Mouse (Mus musculus) midbrain, embryonic 12.5 days (tissue): ENCODE measurements at regions not wholly inside any gene's neighbourhood (a gene's known extent, or its start where the extent isn't known, plus 50 kb on each side); places are given as distances from the start of the nearest gene placed in this dataset.

Source experiments
- ATAC-seq: fragments of 200-750 bp; cut with Nextera tagmentation; 2 replicates; pipeline ENCODE4 v1.8.0; 2017; ENCODE audit warnings: low read depth, moderate TSS enrichment, moderate library complexity; ENCODE audit not compliant: low FRiP score
- H3K27ac ChIP-seq: fragments of 300-500 bp; sonication (generic); replicated peaks from 2 replicates; pipeline ENCODE4 v1.5.1; 2016; ENCODE audit warnings: mild to moderate bottlenecking
- H3K27me3 ChIP-seq: fragments of 300-500 bp; sonication (generic); 2 replicates; pipeline ENCODE4 v1.6.1; 2016; ENCODE audit warnings: mild to moderate bottlenecking
- H3K36me3 ChIP-seq: fragments of 300-500 bp; sonication (generic); 2 replicates; pipeline ENCODE4 v1.6.1; 2016
- H3K4me1 ChIP-seq: fragments of 300-500 bp; sonication (generic); 2 replicates; pipeline ENCODE4 v1.6.1; 2016
- H3K4me2 ChIP-seq: fragments of 300-500 bp; sonication (generic); replicated peaks from 2 replicates; pipeline ENCODE4 v1.6.1; 2016; ENCODE audit warnings: mild to moderate bottlenecking, moderate library complexity
- H3K4me3 ChIP-seq: fragments of 300-500 bp; sonication (generic); 2 replicates; pipeline ENCODE4 v1.5.1; 2016; ENCODE audit warnings: mild to moderate bottlenecking
- H3K9ac ChIP-seq: fragments of 300-500 bp; sonication (generic); replicated peaks from 2 replicates; pipeline ENCODE4 v1.6.1; 2016; ENCODE audit warnings: mild to moderate bottlenecking, moderate library complexity
- H3K9me3 ChIP-seq: fragments of 300-500 bp; sonication (generic); 2 replicates; pipeline ENCODE4 v1.6.1; 2016; ENCODE audit warnings: mild to moderate bottlenecking
- WGBS: fragments of 180-500 bp; shearing (Covaris S2); methylation state at CpG from one replicate; pipeline ENCODE4 v1.1.7; 2016; 5-methylcytosine and 5-hydroxymethylcytosine counted together

DNA sequence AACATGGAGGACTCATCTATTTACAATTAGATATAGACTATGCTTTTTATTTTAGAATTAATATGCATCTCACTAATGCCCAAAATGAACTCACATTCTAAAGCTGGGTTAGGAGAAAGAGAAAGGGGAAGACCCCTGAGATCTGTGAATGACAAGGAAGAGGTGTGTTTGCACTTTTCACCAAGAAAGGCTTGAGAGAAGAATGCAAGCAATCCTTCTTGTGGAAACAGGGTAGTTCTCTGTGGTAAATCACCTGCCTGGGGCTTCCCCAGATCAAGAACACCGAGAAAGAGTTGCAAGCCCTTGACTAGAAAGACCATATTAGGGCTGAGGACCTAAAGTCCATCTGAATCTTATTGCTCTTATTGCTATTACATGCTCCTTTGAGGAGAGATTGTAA is 1037.6 kb downstream of the Gsdmc2 start:
- no peak overlapping the region for H3K4me3 ChIP-seq
- H3K9me3 ChIP-seq, result no peaks in the 10 kb centered on the region
- WGBS, result 86% methylated on average over 1 of the region's 1 CpGs
- H3K4me1 ChIP-seq, result no peaks in the 10 kb centered on the region
- no peak overlapping the region for H3K27ac ChIP-seq
- no peak for ATAC-seq
- no peak overlapping the region for H3K4me2 ChIP-seq
- H3K27me3 ChIP-seq, result no peaks in the 10 kb centered on the region
- no peaks in the 10 kb centered on the region for H3K36me3 ChIP-seq
- H3K9ac ChIP-seq, result no peak overlapping the region

DNA sequence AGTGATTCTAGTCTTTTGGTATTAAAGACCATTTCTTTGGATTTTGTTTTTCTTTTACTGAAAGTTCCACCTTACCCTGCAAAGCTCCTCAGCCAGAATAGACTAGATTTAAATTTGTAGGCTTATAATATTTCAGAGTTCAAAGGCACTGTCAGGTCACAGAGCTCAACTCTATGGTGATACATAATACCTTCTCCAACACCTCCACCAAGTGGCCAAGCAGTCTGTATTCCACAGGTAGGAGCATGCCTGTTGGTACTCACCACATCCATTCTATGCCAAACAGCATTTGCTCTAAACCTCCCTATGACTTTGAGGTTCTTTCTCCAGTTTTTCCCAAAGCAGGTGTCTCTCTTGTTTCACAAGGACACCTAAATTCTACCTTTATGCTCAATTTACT is 1042.2 kb downstream of the Gsdmc2 start:
- no peaks in the 10 kb centered on the region for H3K4me1 ChIP-seq
- H3K9me3 ChIP-seq, result no peaks in the 10 kb centered on the region
- no peak overlapping the region for H3K4me3 ChIP-seq
- no peak overlapping the region for H3K4me2 ChIP-seq
- ATAC-seq, result no peak
- no peak overlapping the region for H3K27ac ChIP-seq
- no peaks in the 10 kb centered on the region for H3K27me3 ChIP-seq
- no peaks in the 10 kb centered on the region for H3K36me3 ChIP-seq
- no peak overlapping the region for H3K9ac ChIP-seq

DNA sequence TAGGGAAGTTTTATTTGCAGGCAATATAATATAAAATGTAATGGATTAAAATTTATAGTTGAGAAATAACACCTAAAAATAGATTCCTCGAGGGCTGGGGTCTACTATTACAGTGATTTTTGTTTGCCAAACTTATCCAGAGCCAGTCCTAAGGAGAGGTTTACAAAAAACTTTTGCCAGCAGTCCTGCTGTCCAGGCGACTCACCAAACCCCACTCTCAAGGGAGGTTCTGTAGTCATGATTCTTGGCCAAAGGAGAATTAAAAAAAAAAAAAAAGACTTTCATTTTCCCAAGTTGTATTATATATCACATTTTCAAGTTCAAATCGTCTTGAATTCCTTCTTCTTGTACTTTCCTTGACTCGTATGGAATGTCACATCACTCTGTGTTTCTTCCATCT is 1046.2 kb downstream of the Gsdmc2 start:
- Histone ChIP-seq H3K27ac (no peak overlapping the region), H3K9ac (no peak overlapping the region), H3K4me3 (no peak overlapping the region), H3K4me1 (no peaks in the 10 kb centered on the region), H3K27me3 (no peaks in the 10 kb centered on the region), H3K9me3 (no peaks in the 10 kb centered on the region), H3K36me3 (no peaks in the 10 kb centered on the region), H3K4me2 (no peak overlapping the region)
- WGBS, result 86% methylated on average over 4 of the region's 4 CpGs
- ATAC-seq, result no peak

- WGBS, result 98% methylated on average over 5 of the region's 5 CpGs
- H3K27me3 ChIP-seq, result no peaks in the 10 kb centered on the region
- H3K9me3 ChIP-seq, result no peaks in the 10 kb centered on the region
- H3K4me3 ChIP-seq, result no peak overlapping the region
- no peaks in the 10 kb centered on the region for H3K36me3 ChIP-seq
- no peak overlapping the region for H3K9ac ChIP-seq
- H3K4me2 ChIP-seq, result no peak overlapping the region
- no peaks in the 10 kb centered on the region for H3K4me1 ChIP-seq
- ATAC-seq, result no peak
- H3K27ac ChIP-seq, result no peak overlapping the region
These were observed 1051.4 kb downstream of the Gsdmc2 start for GRCm38 (mm10) chr15:62793569-62793968.

GRCm38 (mm10) chr15:62792084-62792483 is 1052.9 kb downstream of the Gsdmc2 start:
- no peak for ATAC-seq
- H3K4me2 ChIP-seq, result no peak overlapping the region
- H3K9me3 ChIP-seq, result no peaks in the 10 kb centered on the region
- no peak overlapping the region for H3K4me3 ChIP-seq
- 64% methylated on average over 1 of the region's 1 CpGs for WGBS
- H3K4me1 ChIP-seq, result no peaks in the 10 kb centered on the region
- no peaks in the 10 kb centered on the region for H3K36me3 ChIP-seq
- no peak overlapping the region for H3K9ac ChIP-seq
- H3K27ac ChIP-seq, result no peak overlapping the region
- H3K27me3 ChIP-seq, result no peaks in the 10 kb centered on the region

- no peaks in the 10 kb centered on the region for H3K9me3 ChIP-seq
- no peak overlapping the region for H3K4me2 ChIP-seq
- no peak overlapping the region for H3K9ac ChIP-seq
- no peak for ATAC-seq
- WGBS, result 84% methylated on average over 2 of the region's 2 CpGs
- no peak overlapping the region for H3K27ac ChIP-seq
- H3K4me3 ChIP-seq, result no peak overlapping the region
- H3K36me3 ChIP-seq, result no peaks in the 10 kb centered on the region
- H3K4me1 ChIP-seq, result no peaks in the 10 kb centered on the region
- no peaks in the 10 kb centered on the region for H3K27me3 ChIP-seq
These were observed 1057.2 kb downstream of the Gsdmc2 start for GRCm38 (mm10) chr15:62787753-62788152.

DNA sequence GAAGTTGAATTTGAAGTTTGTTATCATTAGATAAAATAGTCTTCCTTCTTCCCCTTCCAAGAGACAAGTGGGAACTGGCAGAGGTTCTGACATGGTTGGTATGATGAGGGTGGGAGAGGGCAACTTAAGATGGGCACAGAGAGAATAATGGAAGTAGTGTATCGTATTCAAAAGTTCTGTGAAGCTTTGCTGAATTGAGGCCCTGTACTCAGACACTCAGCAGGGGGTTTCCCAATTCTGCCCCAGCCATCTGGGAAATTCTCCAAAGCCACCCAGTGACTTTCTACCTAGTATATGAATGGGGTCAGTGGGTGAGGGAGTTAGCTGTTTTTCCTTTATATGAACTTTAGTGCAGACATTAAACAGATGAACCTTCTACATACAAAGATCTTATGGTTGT is 1058.7 kb downstream of the Gsdmc2 start:
- no peaks in the 10 kb centered on the region for H3K36me3 ChIP-seq
- WGBS, result 71% methylated on average over 1 of the region's 1 CpGs

GRCm38 (mm10) chr15:62784456-62785139 is 1060.4 kb downstream of the Gsdmc2 start:
- no peak overlapping the region for H3K27ac ChIP-seq
- 86% methylated on average over 1 of the region's 1 CpGs for WGBS
- H3K36me3 ChIP-seq, result no peaks in the 10 kb centered on the region
- no peak overlapping the region for H3K4me2 ChIP-seq
- no peaks in the 10 kb centered on the region for H3K27me3 ChIP-seq
- no peak overlapping the region for H3K4me3 ChIP-seq
- H3K4me1 ChIP-seq, result no peaks in the 10 kb centered on the region
- H3K9me3 ChIP-seq, result no peaks in the 10 kb centered on the region
- no peak overlapping the region for H3K9ac ChIP-seq
- ATAC-seq, result no peak

More for the DNA sequence above, 1058.7 kb downstream of the Gsdmc2 start:
- Histone ChIP-seq H3K4me3 (no peak overlapping the region), H3K4me2 (no peak overlapping the region), H3K9ac (no peak overlapping the region), H3K9me3 (no peaks in the 10 kb centered on the region), H3K4me1 (no peaks in the 10 kb centered on the region), H3K27me3 (no peaks in the 10 kb centered on the region), H3K27ac (no peak overlapping the region)
- no peak for ATAC-seq

DNA sequence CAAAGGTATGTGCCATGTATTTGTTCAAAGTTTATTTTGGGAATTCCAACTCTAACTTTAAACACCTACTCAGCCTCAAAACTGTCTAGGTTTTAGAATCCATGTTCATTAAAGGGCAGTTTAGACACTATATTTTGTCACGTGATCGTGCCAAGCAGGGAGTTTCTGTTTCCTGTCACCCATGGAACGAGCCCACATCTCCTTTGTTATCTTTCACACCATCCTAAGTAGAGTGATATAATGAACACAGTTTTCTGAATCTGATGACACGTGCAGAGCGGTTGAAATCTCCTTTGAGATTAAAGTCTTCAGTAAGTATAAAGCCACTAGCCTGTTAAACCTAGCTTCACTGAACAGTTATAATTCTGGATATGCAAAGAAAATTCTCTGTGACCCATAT is 1066.1 kb downstream of the Gsdmc2 start:
- H3K9me3 ChIP-seq, result no peaks in the 10 kb centered on the region
- H3K27me3 ChIP-seq, result no peaks in the 10 kb centered on the region
- 87% methylated on average over 5 of the region's 5 CpGs for WGBS

GRCm38 (mm10) chr15:62752686-62753085 is 1092.3 kb downstream of the Gsdmc2 start:
- H3K4me3 ChIP-seq, result no peak overlapping the region
- no peaks in the 10 kb centered on the region for H3K4me1 ChIP-seq
- no peak overlapping the region for H3K4me2 ChIP-seq
- H3K27ac ChIP-seq, result no peak overlapping the region
- no peak for ATAC-seq
- no peaks in the 10 kb centered on the region for H3K9me3 ChIP-seq
- no peaks in the 10 kb centered on the region for H3K27me3 ChIP-seq
- no peak overlapping the region for H3K9ac ChIP-seq
- H3K36me3 ChIP-seq, result no peaks in the 10 kb centered on the region
- WGBS, result 87% methylated on average over 2 of the region's 2 CpGs

More for the DNA sequence above, 1066.1 kb downstream of the Gsdmc2 start:
- no peak for ATAC-seq
- H3K4me2 ChIP-seq, result no peak overlapping the region
- H3K4me1 ChIP-seq, result no peaks in the 10 kb centered on the region
- no peaks in the 10 kb centered on the region for H3K36me3 ChIP-seq
- H3K4me3 ChIP-seq, result no peak overlapping the region
- H3K27ac ChIP-seq, result no peak overlapping the region
- H3K9ac ChIP-seq, result no peak overlapping the region

DNA sequence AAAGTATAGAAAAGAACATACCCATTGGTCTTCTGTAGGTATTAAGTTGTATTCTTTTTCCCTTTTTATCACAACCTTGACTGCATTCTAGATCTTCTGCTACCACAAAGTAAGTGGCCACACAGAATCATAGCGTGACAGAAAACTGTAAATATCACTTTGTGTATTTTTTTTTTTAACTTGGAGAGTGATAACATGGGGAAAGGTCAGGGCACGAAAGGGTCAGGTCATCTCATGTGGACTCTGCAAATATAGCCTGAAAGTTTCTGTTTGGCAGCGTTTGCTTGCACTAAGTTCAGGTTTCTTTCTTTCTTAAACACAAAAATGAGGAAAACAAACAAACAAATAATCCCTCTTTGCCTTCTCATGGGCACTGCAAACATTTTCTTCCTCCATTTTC is 1101.1 kb downstream of the Gsdmc2 start:
- 72% methylated on average over 3 of the region's 3 CpGs for WGBS
- Histone ChIP-seq H3K9ac (no peak overlapping the region), H3K4me2 (no peak overlapping the region), H3K27ac (no peak overlapping the region), H3K4me3 (no peak overlapping the region), H3K4me1 (no peaks in the 10 kb centered on the region), H3K27me3 (no peaks in the 10 kb centered on the region), H3K9me3 (no peaks in the 10 kb centered on the region), H3K36me3 (no peaks in the 10 kb centered on the region)
- ATAC-seq, result no peak

- H3K9ac ChIP-seq, result no peak overlapping the region
- no peaks in the 10 kb centered on the region for H3K4me1 ChIP-seq
- no peak overlapping the region for H3K4me3 ChIP-seq
- H3K36me3 ChIP-seq, result no peaks in the 10 kb centered on the region
- no peaks in the 10 kb centered on the region for H3K9me3 ChIP-seq
- 60% methylated on average over 2 of the region's 2 CpGs for WGBS
- ATAC-seq, result no peak
- no peaks in the 10 kb centered on the region for H3K27me3 ChIP-seq
- no peak overlapping the region for H3K27ac ChIP-seq
- H3K4me2 ChIP-seq, result no peak overlapping the region
These were observed 1104.2 kb downstream of the Gsdmc2 start for GRCm38 (mm10) chr15:62740746-62741145.

GRCm38 (mm10) chr15:62735334-62735733 is 1109.6 kb downstream of the Gsdmc2 start:
- no peak overlapping the region for H3K4me3 ChIP-seq
- H3K4me1 ChIP-seq, result no peaks in the 10 kb centered on the region
- H3K27ac ChIP-seq, result no peak overlapping the region
- WGBS, result 92% methylated on average over 1 of the region's 1 CpGs
- no peak overlapping the region for H3K4me2 ChIP-seq
- H3K27me3 ChIP-seq, result no peaks in the 10 kb centered on the region
- H3K9me3 ChIP-seq, result no peaks in the 10 kb centered on the region
- no peak overlapping the region for H3K9ac ChIP-seq
- ATAC-seq, result no peak
- H3K36me3 ChIP-seq, result no peaks in the 10 kb centered on the region
